Mouse (Mus musculus) liver, embryonic 16.5 days (tissue): Measurements from ENCODE around the gene Homer2. TPM values are rescaled to one million over a fixed set of nuclear protein-coding genes. Genes with fewer than 3 reads are reported as not detected.
A peak's percentile ranks its signal among the peaks of the same experiment; 100 is the strongest.

Experiments used
- ATAC-seq: fragments of 200-750 bp; cut with Nextera tagmentation; 2 replicates; pipeline ENCODE4 v1.8.0; 2017; ENCODE audit warnings: low read depth, mild to moderate bottlenecking, moderate number of reproducible peaks, moderate library complexity
- H3K27ac ChIP-seq: fragments of 300-500 bp; sonication (generic); 2 replicates; pipeline ENCODE4 v1.5.1; 2014; ENCODE audit warnings: mild to moderate bottlenecking, low read length
- H3K27me3 ChIP-seq: fragments of 300-500 bp; sonication (generic); 2 replicates; pipeline ENCODE4 v1.6.1; 2014; ENCODE audit warnings: low read depth, low read length, mixed read lengths; ENCODE audit not compliant: control insufficient read depth, insufficient read depth
- H3K36me3 ChIP-seq: fragments of 300-500 bp; sonication (generic); 2 replicates; pipeline ENCODE4 v1.6.1; 2014; ENCODE audit warnings: mild to moderate bottlenecking; ENCODE audit not compliant: control insufficient read depth, insufficient read depth
- H3K4me1 ChIP-seq: fragments of 300-500 bp; sonication (generic); 2 replicates; pipeline ENCODE4 v1.6.1; 2014; ENCODE audit warnings: low read depth, low read length, mixed read lengths; ENCODE audit not compliant: control insufficient read depth
- H3K4me2 ChIP-seq: fragments of 300-500 bp; sonication (generic); 2 replicates; pipeline ENCODE4 v1.6.1; 2014; ENCODE audit warnings: low read depth, low read length, mixed read lengths
- H3K4me3 ChIP-seq: fragments of 300-500 bp; sonication (generic); 2 replicates; pipeline ENCODE4 v1.5.1; 2014; ENCODE audit warnings: low read depth, mild to moderate bottlenecking, low read length
- H3K9ac ChIP-seq: fragments of 300-500 bp; sonication (generic); 2 replicates; pipeline ENCODE4 v1.6.1; 2014; ENCODE audit warnings: low read depth, low read length
- H3K9me3 ChIP-seq: fragments of 300-500 bp; sonication (generic); replicated peaks from 2 replicates; pipeline ENCODE4 v1.6.1; 2016; ENCODE audit warnings: low read length; ENCODE audit not compliant: control insufficient read depth
- WGBS: fragments of 180-500 bp; shearing (Covaris S2); extraction: QIAGEN DNeasy Blood & Tissue Kit; methylation state at CpG from one replicate; pipeline ENCODE4 v1.1.7; 2014; ENCODE audit not compliant: insufficient replicate concordance; 5-methylcytosine and 5-hydroxymethylcytosine counted together
- polyA plus RNA-seq: library from polyadenylated mRNA; unstranded; fragments of >200 nt; fragmentation: Nextera tagmentation; extraction: Ambion mirVana; gene quantifications from 2 replicates; pipeline ENCODE4 v1.2.1, GENCODE M21; 2015

Homer2 gene
- polyA plus RNA-seq, 1 experiment from 2014 or later: 3.3 TPM

DNA sequence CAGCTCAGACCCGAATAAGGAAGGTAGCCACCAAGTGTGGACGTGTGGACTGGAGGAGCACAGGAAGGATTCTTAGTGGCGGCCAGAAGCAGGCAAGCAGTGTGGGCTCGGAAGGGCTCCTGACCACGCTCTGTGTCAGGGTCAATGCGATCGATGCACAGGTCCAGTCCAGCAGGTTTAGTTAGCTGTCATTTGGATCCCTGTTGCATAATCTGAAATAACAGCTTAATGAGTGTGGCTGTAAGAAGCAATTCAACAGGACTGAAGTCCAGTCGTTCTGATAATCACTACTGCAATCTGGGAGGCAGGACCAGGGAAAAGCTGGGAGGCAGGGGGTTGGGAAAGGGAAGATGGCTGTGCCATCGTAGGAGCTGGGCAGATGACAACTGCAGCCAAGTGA, 18.9 kb downstream of the Homer2 start:
- H3K4me3 ChIP-seq: no peak overlapping the region
- no peak overlapping the region for H3K9ac ChIP-seq
- peak overlapping the region; percentile 58 for H3K27ac ChIP-seq
- no peaks in the 10 kb centered on the region for H3K27me3 ChIP-seq
- peak overlapping the region; percentile 15; the same call in 1 of the 2 replicates for H3K4me2 ChIP-seq
- peaks cover 7% of the 10 kb centered on the region for H3K4me1 ChIP-seq
- WGBS: 66% methylated on average over 9 of the region's 9 CpGs
- no peaks in the 10 kb centered on the region for H3K9me3 ChIP-seq
- H3K36me3 ChIP-seq: no peaks in the 10 kb centered on the region
- peak; percentile 80 for ATAC-seq

DNA sequence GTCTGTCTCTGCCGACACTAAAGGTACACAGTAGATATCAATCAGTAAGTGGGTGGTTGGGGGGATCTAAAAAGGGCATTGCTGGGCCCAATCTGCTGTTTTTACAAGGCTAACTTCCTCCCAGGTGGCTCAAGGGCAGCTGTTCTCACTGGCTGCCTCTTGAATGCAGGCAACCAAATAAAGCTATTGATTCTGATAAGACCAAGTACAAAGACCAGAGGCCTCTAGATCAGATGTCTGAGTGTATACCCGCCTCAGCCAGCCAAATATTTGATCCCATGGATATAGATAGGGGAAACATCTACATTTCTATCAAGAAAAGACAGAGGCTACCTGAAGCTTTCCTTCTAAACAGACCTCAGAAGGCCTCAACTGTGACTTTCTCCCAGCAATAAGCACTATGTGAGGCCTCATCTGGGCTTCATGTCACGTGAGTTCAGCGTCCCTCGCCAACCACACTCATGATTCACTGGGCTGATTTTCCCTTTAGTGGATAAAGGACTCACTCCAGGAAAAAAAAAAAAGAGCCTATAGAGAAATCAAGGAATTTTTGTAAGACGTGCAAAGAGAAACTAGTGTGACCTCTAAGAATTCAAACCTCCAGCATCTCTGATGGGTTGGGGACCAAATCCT, 19.5 kb downstream of the Homer2 start:
- Histone ChIP-seq H3K9ac (no peak overlapping the region), H3K4me2 (peak overlapping the region; percentile 15; the same call in 1 of the 2 replicates), H3K4me1 (peaks cover 7% of the 10 kb centered on the region), H3K4me3 (no peak overlapping the region), H3K27ac (peak overlapping the region; percentile 58), H3K9me3 (no peaks in the 10 kb centered on the region), H3K36me3 (no peaks in the 10 kb centered on the region), H3K27me3 (no peaks in the 10 kb centered on the region)
- WGBS: 55% methylated on average over 6 of the region's 6 CpGs
- ATAC-seq: peak; percentile 28; the same call in 1 of the 2 replicates

DNA sequence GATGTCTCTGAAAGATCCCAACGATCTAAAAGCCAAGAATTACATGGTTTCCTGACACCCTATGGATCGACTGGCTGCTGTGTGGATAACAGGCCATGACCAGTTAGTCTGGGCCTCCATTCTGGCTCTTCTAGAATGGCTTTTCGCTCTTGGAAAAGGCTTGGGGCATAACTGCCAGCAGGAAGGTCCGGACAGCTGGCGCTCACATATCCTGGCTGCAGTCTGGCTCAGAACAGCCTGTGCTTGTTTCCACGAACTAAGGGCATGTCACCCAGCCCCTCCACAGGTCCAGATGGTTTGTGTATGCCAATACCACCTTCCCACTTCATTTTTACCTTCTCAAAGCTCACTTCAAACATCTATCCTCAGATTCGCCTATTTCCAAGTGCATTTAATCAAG, 22.0 kb downstream of the Homer2 start:
- Histone ChIP-seq H3K36me3 (no peaks in the 10 kb centered on the region), H3K9ac (no peak overlapping the region), H3K4me2 (no peak overlapping the region), H3K27me3 (no peaks in the 10 kb centered on the region), H3K4me3 (no peak overlapping the region), H3K4me1 (peaks cover 2% of the 10 kb centered on the region; the same call in 1 of the 2 replicates), H3K27ac (no peak overlapping the region), H3K9me3 (no peaks in the 10 kb centered on the region)
- WGBS: 62% methylated on average over 7 of the region's 7 CpGs
- no peak for ATAC-seq

DNA sequence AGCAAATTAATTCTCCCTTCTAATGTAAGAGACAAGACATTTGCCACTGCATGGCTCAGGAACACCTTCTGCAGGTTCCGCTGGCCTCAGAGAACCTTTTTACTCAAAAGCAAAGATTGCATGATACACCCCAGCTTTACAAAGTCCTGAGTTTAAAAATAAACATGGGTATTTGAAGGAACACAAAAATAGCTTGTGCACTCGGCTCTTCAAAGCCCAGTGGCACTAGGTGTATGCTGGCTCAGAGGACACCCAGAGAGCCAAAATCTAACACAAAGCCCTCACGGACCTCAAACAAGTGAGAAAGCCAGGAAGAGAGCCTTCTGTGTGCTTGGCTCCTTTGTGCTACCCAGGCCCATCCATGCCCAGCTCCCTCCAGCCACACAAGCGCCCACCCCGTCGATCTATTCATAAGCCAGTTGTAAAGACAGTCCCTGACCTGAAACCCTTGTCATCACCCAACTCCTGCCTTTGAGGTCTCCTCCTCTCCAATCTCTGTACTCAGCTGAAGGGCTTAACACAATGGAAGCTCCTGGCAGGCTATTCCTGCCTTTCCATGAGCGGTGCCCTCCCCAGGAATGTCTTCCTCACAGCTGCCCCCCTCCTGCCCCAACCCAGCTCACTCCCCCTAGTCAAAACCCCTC, 23.4 kb downstream of the Homer2 start:
- 56% methylated on average over 7 of the region's 7 CpGs for WGBS
- no peak overlapping the region for H3K27ac ChIP-seq
- no peak overlapping the region for H3K9ac ChIP-seq

DNA sequence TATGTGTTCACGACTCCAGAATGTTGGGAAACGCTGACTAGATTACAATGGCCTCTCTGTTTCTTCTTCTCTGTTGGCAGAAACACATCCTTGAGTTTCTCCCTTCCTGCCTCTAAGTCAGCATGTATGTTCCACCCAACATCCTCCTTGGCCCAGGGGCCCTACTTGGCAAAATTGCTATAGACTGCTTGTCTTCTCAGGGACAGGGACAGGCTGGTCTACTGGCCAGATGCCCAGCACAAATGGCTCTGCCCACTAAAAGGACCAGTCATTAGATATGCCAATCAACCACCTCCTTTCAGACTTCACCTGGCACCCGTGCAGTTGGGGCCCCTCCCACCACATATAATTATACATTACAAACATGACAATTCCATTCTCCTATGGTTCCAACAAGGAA, 25.9 kb downstream of the Homer2 start:
- H3K27ac ChIP-seq: no peak overlapping the region
- no peaks in the 10 kb centered on the region for H3K9me3 ChIP-seq
- 64% methylated on average over 3 of the region's 3 CpGs for WGBS
- H3K4me3 ChIP-seq: no peak overlapping the region
- no peak for ATAC-seq
- no peaks in the 10 kb centered on the region for H3K27me3 ChIP-seq
- no peaks in the 10 kb centered on the region for H3K36me3 ChIP-seq
- no peak overlapping the region for H3K9ac ChIP-seq
- H3K4me1 ChIP-seq: no peaks in the 10 kb centered on the region
- H3K4me2 ChIP-seq: no peak overlapping the region

More for the DNA sequence above, 23.4 kb downstream of the Homer2 start:
- no peaks in the 10 kb centered on the region for H3K36me3 ChIP-seq
- H3K9me3 ChIP-seq: no peaks in the 10 kb centered on the region
- no peaks in the 10 kb centered on the region for H3K4me1 ChIP-seq
- H3K4me2 ChIP-seq: no peak overlapping the region
- H3K4me3 ChIP-seq: no peak overlapping the region
- ATAC-seq: no peak
- no peaks in the 10 kb centered on the region for H3K27me3 ChIP-seq

DNA sequence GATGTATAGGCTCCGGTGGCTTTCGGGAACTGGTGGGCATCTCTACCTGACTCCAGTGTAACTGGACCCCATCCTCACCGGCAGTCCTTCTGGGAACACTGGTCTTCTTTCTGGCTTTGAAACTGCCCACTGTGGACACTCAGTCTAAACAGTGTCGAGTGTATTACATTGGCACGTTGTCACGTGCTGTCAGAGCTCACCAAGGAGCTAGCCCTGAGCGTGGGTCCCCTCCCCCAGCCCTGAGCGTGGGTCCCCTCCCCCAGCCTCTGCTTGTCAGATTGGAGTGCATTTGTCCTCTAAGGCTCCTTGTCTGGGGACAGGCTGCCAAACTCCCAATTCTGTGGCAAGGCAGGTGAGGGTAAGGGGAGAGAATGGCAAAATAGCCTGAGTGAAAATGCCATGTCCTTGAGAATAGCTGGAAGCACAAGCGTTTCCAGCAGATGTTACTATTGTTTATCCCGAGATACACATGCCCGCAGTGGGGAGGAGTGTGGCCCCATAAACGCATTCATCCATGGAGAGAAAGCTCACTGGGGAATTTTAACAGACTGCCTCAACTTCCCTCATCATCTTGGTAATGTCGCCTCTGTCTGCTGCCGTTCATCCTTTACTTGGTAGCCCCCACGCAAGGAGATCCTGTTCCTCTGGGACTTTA, 33.8 kb downstream of the Homer2 start:
- ATAC-seq: no peak
- 62% methylated on average over 15 of the region's 15 CpGs for WGBS
- H3K36me3 ChIP-seq: no peaks in the 10 kb centered on the region

DNA sequence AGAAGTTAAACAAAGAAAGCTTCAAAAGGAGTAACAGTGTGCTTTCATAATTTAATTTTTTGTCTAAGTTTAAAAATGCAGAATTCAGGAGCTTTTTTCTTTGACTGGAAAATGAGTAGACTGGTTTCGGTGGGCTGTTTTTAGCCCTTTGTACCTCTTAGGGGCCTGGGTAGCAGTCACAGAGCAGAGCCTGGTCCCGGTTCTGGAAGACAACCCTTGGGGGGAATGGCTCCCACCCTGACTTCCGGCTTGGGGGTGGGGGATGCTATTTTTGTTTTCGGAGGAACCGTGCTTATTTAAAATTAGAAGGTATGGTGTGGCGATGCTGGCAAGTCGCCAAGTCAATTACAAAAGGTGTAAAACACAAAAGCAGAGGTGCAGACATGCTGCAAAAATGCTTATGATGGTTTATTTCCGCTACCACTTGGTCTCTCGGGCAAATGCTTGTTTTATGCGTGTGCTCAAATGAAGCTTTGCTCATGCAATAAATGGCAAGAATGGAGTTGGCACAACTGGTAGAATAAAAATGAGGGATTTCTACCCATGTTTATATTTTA, 34.5 kb downstream of the Homer2 start:
- no peaks in the 10 kb centered on the region for H3K4me1 ChIP-seq
- no peak overlapping the region for H3K9ac ChIP-seq
- no peak overlapping the region for H3K4me2 ChIP-seq
- H3K9me3 ChIP-seq: no peaks in the 10 kb centered on the region
- no peaks in the 10 kb centered on the region for H3K36me3 ChIP-seq
- ATAC-seq: no peak
- no peaks in the 10 kb centered on the region for H3K27me3 ChIP-seq
- no peak overlapping the region for H3K4me3 ChIP-seq
- whole genome bisulfite sequencing: 56% methylated on average over 10 of the region's 10 CpGs
- no peak overlapping the region for H3K27ac ChIP-seq

More for the DNA sequence above, 33.8 kb downstream of the Homer2 start:
- H3K4me1 ChIP-seq: no peaks in the 10 kb centered on the region
- H3K9me3 ChIP-seq: no peaks in the 10 kb centered on the region
- no peak overlapping the region for H3K9ac ChIP-seq
- no peak overlapping the region for H3K27ac ChIP-seq
- no peaks in the 10 kb centered on the region for H3K27me3 ChIP-seq
- H3K4me2 ChIP-seq: no peak overlapping the region
- H3K4me3 ChIP-seq: no peak overlapping the region

DNA sequence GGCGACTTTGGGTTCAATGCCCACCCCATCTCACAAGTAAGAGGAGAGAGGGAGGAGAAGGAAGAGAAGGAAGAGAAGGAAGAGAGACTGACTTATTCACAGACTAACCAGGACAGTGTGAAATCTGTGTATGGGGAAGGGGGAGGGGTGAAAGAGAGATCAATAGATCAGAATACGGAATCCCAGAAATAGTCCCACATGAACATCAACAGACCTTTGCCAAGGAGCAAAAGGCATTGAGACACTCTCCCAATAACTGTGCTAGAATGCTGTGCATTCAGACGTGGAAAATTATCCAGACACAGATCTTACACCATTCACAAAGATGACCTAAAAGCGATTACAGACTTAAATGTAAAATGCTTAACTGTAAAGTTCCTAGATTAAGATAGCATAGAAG, 40.2 kb downstream of the Homer2 start:
- no peaks in the 10 kb centered on the region for H3K36me3 ChIP-seq
- ATAC-seq: no peak
- no peaks in the 10 kb centered on the region for H3K4me1 ChIP-seq
- H3K27me3 ChIP-seq: no peaks in the 10 kb centered on the region
- H3K27ac ChIP-seq: no peak overlapping the region
- WGBS: 55% methylated on average over 4 of the region's 4 CpGs
- H3K4me3 ChIP-seq: no peak overlapping the region
- H3K9ac ChIP-seq: no peak overlapping the region
- no peak overlapping the region for H3K4me2 ChIP-seq
- no peaks in the 10 kb centered on the region for H3K9me3 ChIP-seq

DNA sequence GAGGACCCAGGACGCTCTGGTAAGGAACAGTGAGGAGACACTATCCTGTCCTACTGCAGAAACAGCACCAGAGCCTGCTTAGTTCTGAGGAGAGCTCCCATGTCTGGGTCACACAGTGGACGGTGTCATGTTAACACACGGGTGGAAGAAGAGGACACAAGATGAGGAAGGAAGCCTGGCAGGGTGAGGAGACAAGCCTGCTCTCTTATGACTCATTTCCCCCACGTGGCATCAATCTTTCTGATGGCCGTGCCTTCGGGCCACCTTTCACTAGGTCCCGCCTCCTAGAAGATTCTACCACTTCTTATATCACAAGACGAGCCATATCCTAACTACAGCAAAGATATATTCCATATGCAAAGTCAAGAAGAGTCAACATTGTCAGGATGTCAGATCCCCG, 40.7 kb downstream of the Homer2 start:
- Histone ChIP-seq H3K4me2 (no peak overlapping the region), H3K27ac (no peak overlapping the region)
- WGBS: 22% methylated on average over 9 of the region's 9 CpGs

More for the DNA sequence above, 40.7 kb downstream of the Homer2 start:
- H3K4me1 ChIP-seq: no peaks in the 10 kb centered on the region
- no peak overlapping the region for H3K9ac ChIP-seq
- ATAC-seq: no peak
- no peaks in the 10 kb centered on the region for H3K36me3 ChIP-seq
- no peaks in the 10 kb centered on the region for H3K27me3 ChIP-seq
- no peak overlapping the region for H3K4me3 ChIP-seq
- no peaks in the 10 kb centered on the region for H3K9me3 ChIP-seq
